Mouse (Mus musculus) ovary, postnatal 14 days (tissue): ENCODE measurements around the gene Vmn1r1.
A peak's percentile ranks its signal among the peaks of the same experiment; 100 is the strongest.
"Not testable (repeated sequence)": the region's sequence is repeated elsewhere in the genome, so short reads cannot be mapped to it uniquely, and the experiment has no call there.

Experiments
- DNase-seq: peaks from one replicate; pipeline ENCODE4 v3.0.0; 2022; ENCODE audit warnings: low spot score

Vmn1r1 gene

GRCm38 (mm10) chr1:182164386-182164785 lies at the start of gene Vmn1r1:
Vmn1r1 (minus strand) TSS chr1:182164486.
- no peak for DNase-seq

- no peak for DNase-seq
Measured at GRCm38 (mm10) chr1:182210322-182210721, 46.0 kb upstream of the Vmn1r1 start.

GRCm38 (mm10) chr1:182192581-182192980 lies 28.3 kb upstream of the Vmn1r1 start:
- DNase-seq: no peak

- no peak for DNase-seq
Measured at GRCm38 (mm10) chr1:182191816-182192545, 27.7 kb upstream of the Vmn1r1 start.

GRCm38 (mm10) chr1:182191181-182191580 lies 26.9 kb upstream of the Vmn1r1 start:
- no peak for DNase-seq

- DNase-seq: no peak
Measured at GRCm38 (mm10) chr1:182189669-182190440, 25.6 kb upstream of the Vmn1r1 start.

- not testable (repeated sequence) for DNase-seq
Measured at GRCm38 (mm10) chr1:182182449-182182848, 18.2 kb upstream of the Vmn1r1 start.

- DNase-seq: no peak
Measured at GRCm38 (mm10) chr1:182181456-182182305, 17.4 kb upstream of the Vmn1r1 start.

GRCm38 (mm10) chr1:182176985-182177384 lies 12.7 kb upstream of the Vmn1r1 start:
- not testable (repeated sequence) for DNase-seq

GRCm38 (mm10) chr1:182170206-182170605 lies 5.9 kb upstream of the Vmn1r1 start:
- not testable (repeated sequence) for DNase-seq

- no peak for DNase-seq
Measured at GRCm38 (mm10) chr1:182162951-182163350, 1.3 kb downstream of the Vmn1r1 start.

GRCm38 (mm10) chr1:182159575-182159974 lies 4.7 kb downstream of the Vmn1r1 start:
- no peak for DNase-seq

GRCm38 (mm10) chr1:182157734-182158133 lies 6.6 kb downstream of the Vmn1r1 start:
- DNase-seq: no peak

GRCm38 (mm10) chr1:182149966-182150365 lies 14.3 kb downstream of the Vmn1r1 start:
- no peak for DNase-seq

- DNase-seq: no peak
Measured at GRCm38 (mm10) chr1:182148864-182149514, 15.3 kb downstream of the Vmn1r1 start.

- no peak for DNase-seq
Measured at GRCm38 (mm10) chr1:182145546-182145945, 18.7 kb downstream of the Vmn1r1 start.

- no peak for DNase-seq
Measured at GRCm38 (mm10) chr1:182143288-182143687, 21.0 kb downstream of the Vmn1r1 start.

GRCm38 (mm10) chr1:182142725-182143124 lies 21.6 kb downstream of the Vmn1r1 start:
- no peak for DNase-seq

GRCm38 (mm10) chr1:182140370-182140769 lies 23.9 kb downstream of the Vmn1r1 start:
- peak; percentile 76 for DNase-seq

- DNase-seq: no peak
Measured at GRCm38 (mm10) chr1:182139937-182140336, 24.3 kb downstream of the Vmn1r1 start.

GRCm38 (mm10) chr1:182138172-182138571 lies 26.1 kb downstream of the Vmn1r1 start:
- no peak for DNase-seq
